Mouse (Mus musculus) neural tube, embryonic 11.5 days (tissue): ENCODE data around the gene Sfxn2. TPM values are rescaled to one million over a fixed set of nuclear protein-coding genes. Genes with fewer than 3 reads are reported as not detected.

ENCODE experiments used
- ATAC-seq: fragments of 200-750 bp; cut with Nextera tagmentation; 2 replicates; pipeline ENCODE4 v1.8.0; 2017; ENCODE audit warnings: moderate number of reproducible peaks, mild to moderate bottlenecking, moderate TSS enrichment, moderate library complexity; ENCODE audit not compliant: insufficient read depth, low FRiP score, low TSS enrichment
- DNase-seq: peaks from one replicate; pipeline ENCODE4 v3.0.0-alpha.2; 2015; ENCODE audit warnings: low spot score
- H3K27ac ChIP-seq: fragments of 300-500 bp; sonication (generic); 2 replicates; pipeline ENCODE4 v1.5.1; 2014; ENCODE audit warnings: low read depth, mild to moderate bottlenecking, low read length
- H3K27me3 ChIP-seq: fragments of 300-500 bp; sonication (generic); 2 replicates; pipeline ENCODE4 v1.6.1; 2014; ENCODE audit warnings: mild to moderate bottlenecking, low read length, mixed read lengths; ENCODE audit not compliant: control insufficient read depth, insufficient read depth
- H3K36me3 ChIP-seq: fragments of 300-500 bp; sonication (generic); 2 replicates; pipeline ENCODE4 v1.6.1; 2014; ENCODE audit warnings: mild to moderate bottlenecking, low read length, moderate library complexity, mixed read lengths; ENCODE audit not compliant: control insufficient read depth, insufficient read depth
- H3K4me1 ChIP-seq: fragments of 300-500 bp; sonication (generic); 2 replicates; pipeline ENCODE4 v1.6.1; 2014; ENCODE audit warnings: low read length, mixed read lengths; ENCODE audit not compliant: control insufficient read depth, insufficient read depth
- H3K4me2 ChIP-seq: fragments of 300-500 bp; sonication (generic); 2 replicates; pipeline ENCODE4 v1.6.1; 2014; ENCODE audit warnings: low read depth, mild to moderate bottlenecking, moderate library complexity
- H3K4me3 ChIP-seq: fragments of 300-500 bp; sonication (generic); 2 replicates; pipeline ENCODE4 v1.5.1; 2014; ENCODE audit warnings: low read depth, low read length
- H3K9ac ChIP-seq: fragments of 300-500 bp; sonication (generic); 2 replicates; pipeline ENCODE4 v1.6.1; 2014; ENCODE audit warnings: mild to moderate bottlenecking, low read length
- H3K9me3 ChIP-seq: fragments of 300-500 bp; sonication (generic); 2 replicates; pipeline ENCODE4 v1.6.1; 2016; ENCODE audit warnings: low read length; ENCODE audit not compliant: control insufficient read depth
- WGBS: fragments of 180-500 bp; shearing (Covaris S2); extraction: QIAGEN DNeasy Blood & Tissue Kit; methylation state at CpG from one replicate; pipeline ENCODE4 v1.1.7; 2014; 5-methylcytosine and 5-hydroxymethylcytosine counted together
- polyA plus RNA-seq: library from polyadenylated mRNA; unstranded; fragments of >200 nt; fragmentation: Nextera tagmentation; extraction: Ambion mirVana; gene quantifications from 2 replicates; pipeline ENCODE4 v1.2.1, GENCODE M21; 2014

The Sfxn2 gene
- polyA plus RNA-seq, 1 experiment from 2014 or later = 12.7 TPM

- no peaks in the 10 kb centered on the region for H3K36me3 ChIP-seq
- no peak overlapping the region for H3K9ac ChIP-seq
- no peaks in the 10 kb centered on the region for H3K9me3 ChIP-seq
- H3K27ac ChIP-seq = no peak overlapping the region
- no peaks in the 10 kb centered on the region for H3K27me3 ChIP-seq
- H3K4me1 ChIP-seq = peaks cover 11% of the 10 kb centered on the region
- H3K4me2 ChIP-seq = no peak overlapping the region
- ATAC-seq (no peak), DNase-seq (no peak)
- no peak overlapping the region for H3K4me3 ChIP-seq
- WGBS = 89% methylated on average over 14 of the region's 14 CpGs
Measured at GRCm38 (mm10) chr19:46639496-46639895, 66.3 kb downstream of the Sfxn2 start.

- Histone ChIP-seq H3K4me1 (peaks cover 11% of the 10 kb centered on the region), H3K36me3 (no peaks in the 10 kb centered on the region)
- 92% methylated on average over 8 of the region's 8 CpGs for WGBS
Measured at GRCm38 (mm10) chr19:46640780-46641179, 67.6 kb downstream of the Sfxn2 start.

GRCm38 (mm10) chr19:46641420-46642085 lies 68.4 kb downstream of the Sfxn2 start:
- Histone ChIP-seq H3K4me3 (no peak overlapping the region), H3K36me3 (no peaks in the 10 kb centered on the region; the same call in 1 of the 2 replicates), H3K9me3 (no peaks in the 10 kb centered on the region), H3K27ac (no peak overlapping the region), H3K9ac (no peak overlapping the region), H3K27me3 (no peaks in the 10 kb centered on the region), H3K4me1 (peaks cover 11% of the 10 kb centered on the region), H3K4me2 (no peak overlapping the region)
- DNase-seq = no peak
- no peak for ATAC-seq
- WGBS = 67% methylated on average over 19 of the region's 19 CpGs

More at GRCm38 (mm10) chr19:46640780-46641179, 67.6 kb downstream of the Sfxn2 start:
- Histone ChIP-seq H3K4me2 (no peak overlapping the region), H3K27ac (no peak overlapping the region), H3K9me3 (no peaks in the 10 kb centered on the region), H3K4me3 (no peak overlapping the region), H3K9ac (no peak overlapping the region), H3K27me3 (no peaks in the 10 kb centered on the region)
- ATAC-seq (no peak), DNase-seq (no peak)

DNA sequence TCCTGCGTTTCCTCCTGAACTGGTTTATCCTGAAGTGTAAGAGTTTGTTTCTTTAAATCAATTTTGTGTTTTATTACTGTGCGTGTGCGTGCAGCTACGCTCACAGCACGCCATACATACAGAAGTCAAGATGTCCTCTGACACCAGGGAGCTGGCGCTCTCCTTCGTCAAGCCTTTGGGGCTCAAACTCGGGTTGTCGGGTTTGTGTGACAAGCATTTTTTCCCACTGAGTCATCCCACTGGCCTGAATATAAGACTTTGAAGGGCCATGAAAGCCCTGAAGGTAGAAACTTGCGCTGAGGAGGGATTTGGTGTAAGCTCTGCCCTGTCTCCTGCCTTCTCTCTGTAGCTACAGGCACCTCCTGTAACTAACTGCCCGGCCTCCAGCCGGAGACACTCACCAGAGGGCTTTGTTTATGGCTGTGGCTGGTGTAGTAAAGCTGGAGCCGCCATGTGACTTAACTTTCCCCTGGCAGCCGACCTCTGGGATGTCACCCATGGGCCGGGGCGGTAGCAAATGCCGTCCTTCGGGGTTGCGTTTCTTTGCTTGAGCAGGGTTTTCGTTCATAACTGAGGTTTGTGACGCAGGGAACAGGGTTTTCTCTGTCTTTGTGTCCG lies 69.1 kb downstream of the Sfxn2 start:
- 70% methylated on average over 22 of the region's 22 CpGs for WGBS
- H3K4me2 ChIP-seq = no peak overlapping the region
- peaks cover 11% of the 10 kb centered on the region for H3K4me1 ChIP-seq
- no peak for DNase-seq
- no peak overlapping the region for H3K9ac ChIP-seq
- peaks cover 2% of the 10 kb centered on the region; the same call in 1 of the 2 replicates for H3K36me3 ChIP-seq
- no peaks in the 10 kb centered on the region for H3K27me3 ChIP-seq
- no peak overlapping the region for H3K4me3 ChIP-seq
- no peak overlapping the region for H3K27ac ChIP-seq
- no peaks in the 10 kb centered on the region for H3K9me3 ChIP-seq
- no peak for ATAC-seq

DNA sequence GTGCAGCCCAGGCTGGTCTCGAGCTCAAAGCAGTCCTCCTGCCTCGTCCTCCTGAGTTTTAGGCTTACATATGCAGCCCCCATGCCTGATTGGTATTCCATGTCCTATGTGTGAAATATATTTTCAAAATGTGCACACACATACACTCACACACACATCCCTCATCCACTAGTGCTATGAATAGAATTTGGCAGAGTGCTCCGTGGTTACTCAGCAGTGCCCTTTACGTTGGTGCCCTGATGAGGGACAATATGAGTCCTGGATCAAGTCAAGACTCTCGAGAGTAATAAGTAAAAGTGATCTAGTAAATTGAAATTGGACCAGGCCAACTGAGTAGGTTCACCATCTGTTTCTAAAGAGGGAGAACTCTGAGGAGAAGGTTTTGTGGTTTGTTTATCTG lies 70.1 kb downstream of the Sfxn2 start:
- Histone ChIP-seq H3K4me3 (no peak overlapping the region), H3K9ac (no peak overlapping the region), H3K4me1 (peaks cover 11% of the 10 kb centered on the region), H3K27me3 (no peaks in the 10 kb centered on the region), H3K4me2 (no peak overlapping the region), H3K27ac (no peak overlapping the region), H3K9me3 (no peaks in the 10 kb centered on the region), H3K36me3 (peaks cover 2% of the 10 kb centered on the region; the same call in 1 of the 2 replicates)
- DNase-seq = no peak
- no peak for ATAC-seq
- WGBS = 90% methylated on average over 5 of the region's 5 CpGs

DNA sequence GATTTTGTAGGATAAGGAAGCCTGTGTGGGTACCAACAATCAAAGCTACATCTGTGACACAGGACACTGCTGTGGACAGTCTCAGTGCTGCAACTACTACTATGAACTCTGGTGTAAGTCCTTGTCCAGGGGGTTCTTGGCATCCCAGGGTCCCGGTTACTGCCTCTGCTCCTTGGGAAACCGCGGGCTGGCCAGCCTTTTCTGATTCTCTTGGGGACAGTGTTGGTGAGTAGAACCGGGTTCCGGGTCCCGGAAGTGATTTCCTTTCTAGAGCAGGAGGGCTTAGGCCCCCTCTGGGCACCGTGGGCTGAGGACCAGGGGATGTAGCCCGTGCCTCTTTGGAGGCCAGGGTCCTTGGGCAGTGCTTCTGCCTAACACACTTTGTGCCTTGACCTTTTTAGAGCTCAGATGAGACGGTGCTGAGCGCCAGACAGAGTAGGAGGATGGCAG lies 71.2 kb downstream of the Sfxn2 start:
- DNase-seq = no peak
- H3K4me1 ChIP-seq = peaks cover 11% of the 10 kb centered on the region
- 80% methylated on average over 10 of the region's 10 CpGs for WGBS

DNA sequence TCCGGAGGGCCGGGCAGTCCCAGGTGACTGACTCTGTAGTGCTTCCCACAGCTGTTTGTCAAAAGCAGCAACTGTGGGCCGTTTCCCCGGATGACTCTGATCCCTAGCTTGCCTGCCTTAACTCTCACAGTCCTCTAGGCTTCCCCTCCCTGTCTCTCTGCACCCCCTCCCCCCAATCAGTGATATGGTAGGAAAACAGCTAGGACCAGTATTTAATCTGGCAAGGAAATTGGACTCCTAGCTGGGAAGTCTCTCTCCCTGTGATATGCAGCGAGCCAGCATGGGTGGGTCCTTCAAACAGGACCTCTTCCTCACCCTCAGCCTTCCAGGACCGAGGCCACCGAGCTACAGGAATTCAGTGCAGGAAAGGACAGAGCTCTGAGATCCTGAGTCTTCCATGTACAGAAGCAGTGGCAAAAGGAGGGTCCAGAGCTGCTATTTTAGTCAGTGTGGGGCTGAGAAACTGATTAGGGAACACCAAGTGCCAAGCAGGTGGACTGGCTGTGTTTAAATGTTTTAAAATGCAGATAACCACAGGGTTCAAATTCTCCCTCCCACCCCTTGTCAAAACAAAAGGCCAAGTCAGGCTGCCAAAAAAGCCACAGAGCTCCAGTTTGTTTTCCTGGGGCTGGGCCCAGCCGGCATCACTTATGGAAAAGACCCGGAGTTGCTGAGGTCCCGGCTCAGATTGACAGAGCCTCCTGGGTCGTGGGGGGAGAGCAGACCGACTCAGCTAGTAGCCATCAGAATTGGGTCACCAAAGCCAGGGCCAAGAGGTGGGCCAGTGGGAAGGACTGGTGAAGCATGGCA lies 71.8 kb downstream of the Sfxn2 start:
- Histone ChIP-seq H3K4me2 (no peak overlapping the region), H3K27me3 (no peaks in the 10 kb centered on the region), H3K4me3 (no peak overlapping the region), H3K9ac (0 out of 2 replicates have a peak overlapping the region, but pooled peaks have one; percentile 1), H3K27ac (no peak overlapping the region), H3K9me3 (no peaks in the 10 kb centered on the region), H3K4me1 (peaks cover 11% of the 10 kb centered on the region), H3K36me3 (peaks cover 2% of the 10 kb centered on the region; the same call in 1 of the 2 replicates)
- 45% methylated on average over 12 of the region's 12 CpGs for WGBS
- DNase-seq = no peak
- no peak for ATAC-seq

More for the DNA sequence above, 71.2 kb downstream of the Sfxn2 start:
- no peak overlapping the region for H3K4me2 ChIP-seq
- H3K9me3 ChIP-seq = no peaks in the 10 kb centered on the region
- H3K4me3 ChIP-seq = no peak overlapping the region
- peaks cover 2% of the 10 kb centered on the region; the same call in 1 of the 2 replicates for H3K36me3 ChIP-seq
- no peak overlapping the region for H3K9ac ChIP-seq
- H3K27ac ChIP-seq = no peak overlapping the region
- H3K27me3 ChIP-seq = no peaks in the 10 kb centered on the region
- ATAC-seq = no peak

DNA sequence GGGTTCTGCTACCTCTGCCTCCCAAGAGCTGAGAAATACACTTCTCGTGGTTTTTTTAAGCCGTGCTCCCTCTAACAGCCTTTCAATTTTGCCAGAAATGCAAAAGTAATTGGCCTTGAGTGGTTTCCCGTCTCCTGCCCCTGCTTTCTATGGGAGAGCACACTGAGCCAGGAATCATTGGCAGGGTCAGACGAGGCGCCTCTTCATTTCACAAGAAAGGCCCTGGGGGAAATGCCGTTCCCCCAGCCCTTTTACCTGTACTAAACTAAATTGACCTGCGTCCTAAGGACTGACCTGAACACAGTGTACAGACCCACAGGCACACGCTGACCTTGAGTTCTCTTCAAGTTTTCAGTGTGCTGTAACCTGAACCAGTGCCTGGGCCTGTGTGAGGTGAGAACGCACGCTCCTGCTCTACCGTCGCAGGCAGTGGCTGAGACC lies 72.9 kb downstream of the Sfxn2 start:
- H3K4me2 ChIP-seq = no peak overlapping the region
- DNase-seq = no peak
- no peak overlapping the region for H3K27ac ChIP-seq
- H3K9me3 ChIP-seq = no peaks in the 10 kb centered on the region
- 87% methylated on average over 12 of the region's 12 CpGs for WGBS
- no peak for ATAC-seq
- no peaks in the 10 kb centered on the region for H3K27me3 ChIP-seq
- H3K4me3 ChIP-seq = no peak overlapping the region
- no peak overlapping the region for H3K9ac ChIP-seq
- H3K36me3 ChIP-seq = peaks cover 2% of the 10 kb centered on the region; the same call in 1 of the 2 replicates
- H3K4me1 ChIP-seq = peaks cover 11% of the 10 kb centered on the region
